Mouse (Mus musculus) erythroblast, embryonic 14.5 days (primary cell): ENCODE data around the gene Npr3.
"Not testable (repeated sequence)": the region's sequence is repeated elsewhere in the genome, so short reads cannot be mapped to it uniquely, and the experiment has no call there.

Experiments
- GATA1 ChIP-seq: IDR thresholded peaks from 2 replicates; pipeline ENCODE4 v1.6.1; 2012; ENCODE audit warnings: low read length, inconsistent platforms, mixed read lengths
- TAL1 ChIP-seq: IDR thresholded peaks from 3 replicates; pipeline ENCODE4 v1.6.1; 2012; ENCODE audit warnings: low read length, inconsistent platforms, mixed read lengths

DNA sequence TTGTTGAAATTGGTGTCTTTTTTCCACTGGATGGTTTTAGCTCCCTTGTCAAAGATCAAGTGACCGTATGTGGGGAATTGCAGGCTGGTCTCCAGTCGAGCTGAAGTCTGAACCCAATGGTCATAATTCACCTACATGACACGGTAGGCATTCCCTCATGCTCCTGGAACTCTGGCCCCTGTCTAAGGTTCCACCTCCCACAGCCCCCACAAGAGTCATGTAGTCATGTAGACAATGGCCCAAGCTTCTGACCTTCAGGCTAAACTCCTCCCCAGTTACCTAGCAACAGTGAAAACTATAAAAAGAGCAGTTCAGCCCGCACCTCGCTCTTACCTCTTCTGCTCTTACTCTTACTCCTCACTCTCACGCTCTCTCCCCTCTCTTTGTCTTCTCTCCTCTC lies 84.7 kb downstream of the Npr3 start:
- not testable (repeated sequence) for TF ChIP-seq GATA1, TAL1
